Mouse (Mus musculus) ES-E14 (cell line): ENCODE data around the gene Stmn1. TPM values are rescaled to one million over a fixed set of nuclear protein-coding genes. Genes with fewer than 3 reads are reported as not detected.

Source experiments
- DNase-seq: peaks from one replicate; pipeline ENCODE4 v3.0.0-alpha.2; 2013; ENCODE audit warnings: low read depth, low spot score
- H3K27ac ChIP-seq: 2 replicates; pipeline ENCODE4 v1.5.1; 2012; ENCODE audit warnings: low read depth, mild to moderate bottlenecking, low read length, moderate library complexity, mixed read lengths; ENCODE audit not compliant: poor library complexity, insufficient read depth, severe bottlenecking
- H3K36me3 ChIP-seq: 2 replicates; pipeline ENCODE4 v1.6.1; 2012; ENCODE audit warnings: mild to moderate bottlenecking, low read length, moderate library complexity, mixed read lengths; ENCODE audit not compliant: control insufficient read depth, poor library complexity, insufficient read depth, severe bottlenecking
- H3K4me1 ChIP-seq, 2 experiments: fragments of 150-350 bp in 1 of 2; sonication (generic) in 1 of 2; 2 replicates each; pipeline ENCODE4 v1.6.1; 2012; ENCODE audit warnings: low read length in 2 of 2, mild to moderate bottlenecking in 1 of 2, mixed read lengths in 1 of 2; ENCODE audit not compliant: control insufficient read depth in 2 of 2, insufficient read depth in 2 of 2, poor library complexity in 1 of 2
- H3K4me3 ChIP-seq, 2 experiments: fragments of 150-350 bp in 1 of 2; sonication (generic) in 1 of 2; 2 replicates each; pipeline ENCODE4 v1.5.1; 2012; ENCODE audit warnings: low read length in 2 of 2, low read depth in 1 of 2, mild to moderate bottlenecking in 1 of 2, mixed read lengths in 1 of 2; ENCODE audit not compliant: insufficient read depth in 1 of 2, poor library complexity in 1 of 2, severe bottlenecking in 1 of 2
- H3K9ac ChIP-seq: 2 replicates; pipeline ENCODE4 v1.6.1; 2012; ENCODE audit warnings: low read depth, mild to moderate bottlenecking, low read length, mixed read lengths; ENCODE audit not compliant: poor library complexity, insufficient read depth, severe bottlenecking
- H3K9me3 ChIP-seq: fragments of 150-350 bp; sonication (generic); 2 replicates; pipeline ENCODE4 v1.6.1; 2012; ENCODE audit warnings: low read depth, mild to moderate bottlenecking, low read length; ENCODE audit not compliant: control insufficient read depth, insufficient read depth
- CHD2 ChIP-seq: IDR thresholded peaks from 2 replicates; pipeline ENCODE4 v1.6.1; 2014; ENCODE audit warnings: mild to moderate bottlenecking, low read depth, low read length, inconsistent platforms
- HCFC1 ChIP-seq: IDR thresholded peaks from 2 replicates; pipeline ENCODE4 v1.6.1; 2012; ENCODE audit warnings: low read length, inconsistent platforms, borderline replicate concordance; ENCODE audit not compliant: insufficient read depth
- MAFK ChIP-seq: IDR thresholded peaks from 2 replicates; pipeline ENCODE4 v1.6.1; 2014; ENCODE audit warnings: mild to moderate bottlenecking, low read depth, low read length, inconsistent platforms; ENCODE audit not compliant: insufficient read depth
- ZC3H11A ChIP-seq: IDR thresholded peaks from 2 replicates; pipeline ENCODE4 v1.6.1; 2012; ENCODE audit warnings: low read depth, mild to moderate bottlenecking, inconsistent platforms, low read length, borderline replicate concordance
- ZNF384 ChIP-seq: IDR thresholded peaks from 2 replicates; pipeline ENCODE4 v1.6.1; 2012; ENCODE audit warnings: low read depth, low read length, inconsistent platforms
- in situ Hi-C, 2 experiments: fragments of 600-800 bp; cut with MboI; formaldehyde crosslinking; loops; one replicate each; pipeline ENCODE4 v1.15.1; 2025; ENCODE audit warnings: low sequenced_read_pairs in 2 of 2, inconsistent platforms in 1 of 2; ENCODE audit not compliant: unreplicated experiment in 2 of 2
- total RNA-seq: library from RNA; depleted of rRNA; stranded (reverse); fragments of 300-350 nt; gene quantifications from 2 replicates; pipeline ENCODE4 v1.2.3, GENCODE M21; 2012

Stmn1 gene
- total RNA-seq, 1 experiment: 361 TPM

DNA sequence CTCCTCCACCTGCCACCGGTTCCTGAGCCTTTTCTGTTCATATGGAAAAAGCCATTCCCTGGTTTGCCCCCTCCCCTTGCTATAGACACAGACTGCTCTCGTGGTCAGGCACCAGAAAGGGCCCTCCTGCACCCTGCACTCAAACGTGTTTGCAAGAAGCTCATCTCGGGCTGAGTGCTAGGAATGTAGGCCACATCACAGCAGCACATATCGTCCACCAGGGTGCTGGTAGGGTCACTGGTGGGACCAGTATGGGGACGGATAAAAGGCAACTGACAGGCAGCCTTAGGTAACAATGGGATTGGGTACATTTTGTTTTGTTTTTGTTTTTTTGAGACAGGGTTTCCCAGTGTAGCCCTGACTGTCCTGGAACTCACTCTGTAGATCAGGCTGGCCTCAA, 13.2 kb downstream of the Stmn1 start:
- H3K4me3 ChIP-seq: no peak overlapping the region
- no peak overlapping the region for H3K9ac ChIP-seq
- no peaks in the 10 kb centered on the region for H3K9me3 ChIP-seq
- H3K27ac ChIP-seq: peak overlapping the region; percentile 46; the same call in 1 of the 2 replicates
- H3K36me3 ChIP-seq: peaks cover 4% of the 10 kb centered on the region; the same call in 1 of the 2 replicates
- in situ Hi-C loops: no loop called here
- peaks cover 0 to 6% of the 10 kb centered on the region in 2 experiments; a peak in 1 of 4 replicates for H3K4me1 ChIP-seq
- TF ChIP-seq MAFK (no peak), HCFC1 (no peak), ZC3H11A (no peak), CHD2 (no peak), ZNF384 (no peak)
- no peak for DNase-seq

- Histone ChIP-seq H3K36me3 (no peaks in the 10 kb centered on the region), H3K9me3 (no peaks in the 10 kb centered on the region), H3K4me3 (no peak overlapping the region), H3K27ac (peak overlapping the region; percentile 9; the same call in 1 of the 2 replicates), H3K4me1 (peaks cover 0 to 6% of the 10 kb centered on the region in 2 experiments; a peak in 1 of 4 replicates), H3K9ac (no peak overlapping the region)
- TF ChIP-seq HCFC1 (no peak), MAFK (0 out of 2 replicates have a peak, but pooled peaks have one; percentile 16)
- in situ Hi-C loops: no loop called here
- no peak for DNase-seq
Measured at GRCm38 (mm10) chr4:134482442-134482841, 14.3 kb downstream of the Stmn1 start.

DNA sequence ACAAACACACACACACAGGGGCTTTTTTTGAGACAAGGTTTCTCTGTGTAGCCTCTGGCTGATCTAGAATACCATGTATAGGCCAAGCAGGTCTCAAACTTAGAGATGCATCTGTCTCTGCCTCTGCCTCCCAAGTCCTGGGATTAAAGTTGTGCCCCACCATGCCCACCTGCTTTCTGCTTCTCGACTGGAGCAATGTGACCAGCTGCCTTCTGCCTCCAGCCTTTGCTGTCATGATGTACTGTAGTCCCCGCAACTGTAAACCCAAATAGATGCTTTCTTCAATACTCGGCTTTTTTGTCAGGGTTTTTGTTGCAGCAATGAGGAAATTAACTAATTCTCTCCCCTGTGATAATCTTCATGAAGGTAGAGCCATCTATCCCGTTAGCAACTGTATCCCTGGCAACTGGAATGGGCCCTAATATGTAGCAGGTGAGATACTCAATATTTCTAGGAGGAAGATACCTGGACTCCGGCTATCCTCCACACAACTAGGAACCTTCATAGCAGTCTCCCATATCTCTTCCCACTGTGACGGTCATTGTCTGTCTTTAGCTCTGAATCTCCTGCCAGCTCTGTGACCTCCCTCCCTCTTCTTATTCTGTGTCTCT, 15.1 kb downstream of the Stmn1 start:
- in situ Hi-C loops: no loop called here
- Histone ChIP-seq H3K36me3 (no peaks in the 10 kb centered on the region), H3K4me3 (no peak overlapping the region), H3K9ac (no peak overlapping the region), H3K27ac (no peak overlapping the region), H3K9me3 (no peaks in the 10 kb centered on the region), H3K4me1 (peaks cover 0 to 5% of the 10 kb centered on the region in 2 experiments; a peak in 1 of 4 replicates)
- TF ChIP-seq ZC3H11A (no peak), MAFK (no peak), ZNF384 (no peak), HCFC1 (no peak), CHD2 (no peak)
- DNase-seq: no peak

GRCm38 (mm10) chr4:134483696-134484095, 15.6 kb downstream of the Stmn1 start:
- no peak overlapping the region for H3K4me3 ChIP-seq
- H3K9me3 ChIP-seq: no peaks in the 10 kb centered on the region
- in situ Hi-C loops: no loop called here
- H3K9ac ChIP-seq: no peak overlapping the region
- no peaks in the 10 kb centered on the region for H3K36me3 ChIP-seq
- DNase-seq: no peak
- H3K27ac ChIP-seq: no peak overlapping the region
- peaks cover 0 to 4% of the 10 kb centered on the region in 2 experiments; a peak in 1 of 4 replicates for H3K4me1 ChIP-seq
- TF ChIP-seq ZNF384 (no peak), CHD2 (no peak), MAFK (no peak), HCFC1 (no peak), ZC3H11A (no peak)

GRCm38 (mm10) chr4:134484231-134484630, 16.1 kb downstream of the Stmn1 start:
- in situ Hi-C loops: no loop called here
- no peak for DNase-seq
- Histone ChIP-seq H3K4me1 (peaks cover 0 to 4% of the 10 kb centered on the region in 2 experiments; a peak in 1 of 4 replicates), H3K9me3 (no peaks in the 10 kb centered on the region), H3K4me3 (no peak overlapping the region), H3K36me3 (no peaks in the 10 kb centered on the region), H3K27ac (no peak overlapping the region), H3K9ac (no peak overlapping the region)
- TF ChIP-seq ZC3H11A: no peak
- TF ChIP-seq HCFC1: no peak
- TF ChIP-seq ZNF384: no peak
- TF ChIP-seq MAFK: no peak
- TF ChIP-seq CHD2: no peak
